ENCODE assay signal across 9 mouse cellular contexts in genomic region chr5:148293346-148293745, GRCm38 (mm10).
DNase-seq lines count a peak whose midpoint lies in the region; ATAC-seq and TF ChIP-seq lines count a peak whose summit lies in the region.
"Had no signal": no experiment of that assay in that cellular context is flagged by ENCODE, and none has a peak within 500 bp of the region (broad histone marks: within the 10 kb centered on the region; RNA-seq: fewer than 3 reads in every experiment).

No protein-coding gene starts in this region.

- no peak overlapping the region for H3K9ac ChIP-seq in midbrain, embryonic 11.5 days (ENCODE audit: low read length)
- H3K9ac ChIP-seq: lung, embryonic 15.5 days had no signal

- DNase-seq in adrenal gland, postnatal 10 days = peak; percentile 18
- no peak for DNase-seq in adrenal gland, adult 8-10 months
- peak; percentile 32 to 56 for DNase-seq in kidney, postnatal 4 days
- no peak for DNase-seq in kidney, adult 11 months
- DNase-seq in G1E (ENCODE audit: low spot score) = no peak
- peak; percentile 77 for DNase-seq in thymus, postnatal 4 days
- no peak for DNase-seq in midbrain, embryonic 11.5 days (ENCODE audit: low spot score, missing footprints)

- H3K4me3 ChIP-seq in G1E (ENCODE audit: low read depth, low read length) = no peak overlapping the region
- no peak overlapping the region for H3K4me3 ChIP-seq in midbrain, embryonic 11.5 days (ENCODE audit: low read depth, low read length)
- H3K4me3 ChIP-seq: lung, embryonic 15.5 days had no signal

- H3K9me3 ChIP-seq in G1E (replicated peaks) = peaks cover 51% of the 10 kb centered on the region
- no peaks in the 10 kb centered on the region; the same call in 1 of the 2 replicates for H3K9me3 ChIP-seq in midbrain, embryonic 11.5 days (ENCODE audit: control insufficient read depth, low read length)
- H3K9me3 ChIP-seq: lung, embryonic 15.5 days had no signal

- TF ChIP-seq CTCF in G1E (IDR thresholded peaks at IDR 0.05; ENCODE audit: low read depth, low read length) = peak; percentile 16; the same call in 1 of the 2 replicates

- H3K36me3 ChIP-seq in G1E (replicated peaks) = no peaks in the 10 kb centered on the region
- H3K36me3 ChIP-seq in midbrain, embryonic 11.5 days (ENCODE audit: control insufficient read depth, insufficient read depth, low read length) = no peaks in the 10 kb centered on the region
- H3K36me3 ChIP-seq: lung, embryonic 15.5 days had no signal

- no peaks in the 10 kb centered on the region; the same call in 1 of the 2 replicates for H3K27me3 ChIP-seq in G1E (ENCODE audit: insufficient read depth, low read length)
- no peaks in the 10 kb centered on the region for H3K27me3 ChIP-seq in midbrain, embryonic 11.5 days (ENCODE audit: control insufficient read depth, insufficient read depth, low read length)
- H3K27me3 ChIP-seq: lung, embryonic 15.5 days had no signal

- no peaks in the 10 kb centered on the region for H3K4me1 ChIP-seq in G1E (ENCODE audit: insufficient read depth, low read depth, low read length)
- no peaks in the 10 kb centered on the region for H3K4me1 ChIP-seq in midbrain, embryonic 11.5 days (ENCODE audit: control insufficient read depth, insufficient read depth, low read length)
- H3K4me1 ChIP-seq: lung, embryonic 15.5 days had no signal

- WGBS in midbrain, embryonic 11.5 days = 83% methylated on average over 7 of the region's 7 CpGs

- no peak overlapping the region for H3K4me2 ChIP-seq in midbrain, embryonic 11.5 days
- H3K4me2 ChIP-seq: lung, embryonic 15.5 days had no signal

- ATAC-seq in G1E (ENCODE audit: extremely low read depth, insufficient number of reproducible peaks, low FRiP score, poor library complexity, severe bottlenecking) = no peak
- ATAC-seq in granulocyte monocyte progenitor cell, adult 5-6 weeks (replicated peaks; ENCODE audit: poor library complexity, severe bottlenecking) = peak; percentile 35; the same call in 1 of the 2 replicates
- ATAC-seq in midbrain, embryonic 11.5 days (ENCODE audit: low FRiP score) = no peak

- no peak overlapping the region for H3K27ac ChIP-seq in midbrain, embryonic 11.5 days (ENCODE audit: low read depth, low read length)
- H3K27ac ChIP-seq: lung, embryonic 15.5 days had no signal

Comparison
In these comparisons a context has a peak if more than half of its experiments do, and no peak if none do; other contexts are left out.
1. DNase-seq: peak in adrenal gland, postnatal 10 days (single experiment), kidney, postnatal 4 days (2 of 2) and thymus, postnatal 4 days (single experiment); none in adrenal gland, adult 8-10 months (single experiment), kidney, adult 11 months (single experiment), G1E (single experiment) and midbrain, embryonic 11.5 days (single experiment).